Mouse (Mus musculus) embryo, embryonic 10 days (tissue): ENCODE data around the gene Smyd4.

Source experiments
- DNase-seq: peaks from one replicate; pipeline ENCODE4 v3.0.0-alpha.2; 2015; ENCODE audit warnings: low spot score

Smyd4 gene

DNA sequence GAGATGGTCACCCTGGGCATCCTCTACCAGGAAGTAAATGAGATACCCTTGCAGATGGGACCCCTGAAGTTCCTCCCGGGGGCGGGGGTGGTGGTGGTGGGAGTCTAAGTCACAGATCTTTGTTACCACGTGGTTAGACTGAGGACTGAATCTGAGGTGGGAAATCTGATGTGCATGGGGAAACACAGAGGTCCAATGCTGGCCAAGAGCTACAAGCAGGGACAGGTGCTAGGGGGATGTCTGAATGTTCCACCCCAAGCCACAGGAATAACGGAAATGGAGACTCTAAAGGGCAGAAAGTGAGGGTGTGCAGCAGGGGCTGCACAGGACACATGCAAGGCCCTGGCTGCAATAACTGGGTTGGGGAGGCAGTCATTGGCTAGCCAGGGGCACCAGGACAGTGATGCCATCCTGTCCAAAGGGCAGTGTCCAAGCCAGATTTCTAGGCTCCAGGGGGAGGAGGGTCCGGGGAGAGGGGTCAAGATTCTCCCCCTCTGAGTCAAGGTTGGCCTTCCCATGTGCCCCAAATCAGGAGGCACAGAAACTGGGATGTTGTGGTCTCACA, 72.7 kb downstream of the Smyd4 start:
- no peak for DNase-seq

DNA sequence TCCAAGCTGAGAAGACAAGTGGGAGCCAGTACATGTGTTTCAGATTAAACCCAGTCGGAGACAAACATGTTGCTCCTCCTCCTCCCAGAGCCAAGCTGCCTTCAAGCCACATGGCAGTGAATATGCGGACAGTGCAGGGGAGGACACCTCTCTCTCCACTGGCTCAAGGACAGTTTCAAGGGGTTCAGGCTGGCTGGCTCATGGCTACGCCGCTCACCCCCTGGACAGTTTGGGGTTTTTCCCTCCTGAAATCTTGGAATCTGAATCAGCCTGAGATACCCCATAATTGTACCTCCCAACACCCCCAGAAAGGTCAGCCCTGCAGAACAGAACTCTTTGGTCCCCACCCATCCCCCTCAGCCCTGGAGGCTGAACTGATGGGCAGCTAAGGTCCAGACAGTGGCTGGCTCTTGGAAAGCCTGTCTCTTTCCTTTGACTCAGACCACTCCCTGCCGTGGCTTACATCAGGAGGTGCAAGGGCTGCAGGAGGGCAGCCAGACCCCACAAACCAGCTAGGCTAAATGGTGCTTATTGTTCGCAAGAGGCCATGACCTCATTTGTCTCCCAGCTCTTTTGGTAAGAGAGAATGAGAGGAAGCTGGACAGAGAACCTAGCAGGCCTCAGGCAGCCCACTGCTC, 73.3 kb downstream of the Smyd4 start:
- peak; percentile 70 for DNase-seq

DNA sequence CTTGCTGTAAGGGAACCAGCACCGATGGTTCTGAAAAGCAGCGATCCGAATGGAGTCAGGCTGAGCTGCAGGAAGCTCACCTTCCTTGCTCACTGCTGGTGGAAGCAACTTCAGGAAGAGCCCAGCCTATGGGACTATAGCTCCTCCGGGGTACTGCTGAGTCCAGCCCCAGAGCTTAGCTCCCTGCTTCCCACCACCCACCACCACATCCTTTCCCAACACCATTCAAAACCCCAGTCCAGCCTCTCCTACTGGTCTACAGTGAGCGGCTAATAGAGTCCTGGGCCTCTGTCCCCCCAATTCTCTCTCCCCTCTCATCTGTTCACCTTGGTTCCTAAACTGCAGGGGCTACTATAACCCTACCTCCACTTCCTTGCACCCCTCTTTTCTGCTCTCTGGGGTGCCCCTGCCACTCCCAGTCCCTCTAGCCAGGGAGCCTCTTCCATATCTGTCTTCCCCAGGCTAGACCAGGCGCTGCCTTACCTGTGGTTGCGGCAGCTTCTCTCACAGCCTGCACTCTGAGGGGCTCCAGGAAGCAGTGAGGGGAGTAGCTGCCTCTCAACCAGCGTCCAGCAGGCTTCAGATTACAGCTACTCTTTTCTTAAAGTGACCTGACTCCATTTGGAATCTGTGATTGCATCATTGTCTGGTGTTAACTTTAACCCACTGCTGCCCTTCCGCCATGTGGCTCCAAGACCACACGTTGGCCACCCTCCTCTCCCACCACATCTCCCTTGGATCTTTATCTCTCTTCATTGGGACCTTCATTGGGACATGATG, 74.0 kb downstream of the Smyd4 start, which contains the start of gene Serpinf1:
Serpinf1 (minus strand) TSS at position 689 of the 780 bp plus-strand sequence.
- peak; percentile 77 for DNase-seq

DNA sequence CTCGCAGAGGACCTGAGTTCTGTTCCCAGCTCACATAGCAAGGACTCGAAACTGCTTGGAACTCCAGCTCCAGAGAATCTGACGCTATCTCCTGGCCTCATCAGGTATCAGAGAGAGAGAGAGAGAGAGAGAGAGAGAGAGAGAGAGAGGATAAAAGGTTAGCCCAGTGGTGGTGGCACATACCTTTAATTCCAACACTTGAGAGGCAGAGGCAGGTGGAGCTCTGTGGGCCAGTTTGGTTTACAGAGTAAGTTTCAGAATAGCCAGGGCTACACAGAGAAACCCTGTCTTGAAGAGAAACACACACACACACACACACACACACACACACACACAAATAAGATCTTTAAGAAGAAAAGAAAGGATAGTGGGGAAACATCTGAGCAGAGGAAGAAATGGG, 74.9 kb downstream of the Smyd4 start:
- no peak for DNase-seq

DNA sequence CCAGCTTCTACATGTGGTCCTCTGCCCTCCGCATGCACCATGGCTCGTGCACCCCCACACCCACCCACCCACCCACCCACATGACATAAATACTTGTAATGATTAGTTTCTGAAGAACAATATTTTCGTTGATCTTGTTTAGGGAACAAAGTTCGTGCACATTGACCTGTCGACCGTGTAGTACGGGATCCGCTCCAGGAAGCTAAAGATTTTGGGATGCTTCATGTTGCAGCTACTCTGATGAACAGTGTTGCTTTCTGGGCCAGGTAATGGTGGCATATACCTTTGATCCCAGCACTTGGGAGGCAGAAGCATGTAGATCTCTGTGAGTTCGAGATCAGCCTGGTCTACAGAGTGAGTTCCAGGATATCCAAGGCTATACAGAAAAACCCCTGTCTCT, 75.8 kb downstream of the Smyd4 start:
- no peak for DNase-seq

DNA sequence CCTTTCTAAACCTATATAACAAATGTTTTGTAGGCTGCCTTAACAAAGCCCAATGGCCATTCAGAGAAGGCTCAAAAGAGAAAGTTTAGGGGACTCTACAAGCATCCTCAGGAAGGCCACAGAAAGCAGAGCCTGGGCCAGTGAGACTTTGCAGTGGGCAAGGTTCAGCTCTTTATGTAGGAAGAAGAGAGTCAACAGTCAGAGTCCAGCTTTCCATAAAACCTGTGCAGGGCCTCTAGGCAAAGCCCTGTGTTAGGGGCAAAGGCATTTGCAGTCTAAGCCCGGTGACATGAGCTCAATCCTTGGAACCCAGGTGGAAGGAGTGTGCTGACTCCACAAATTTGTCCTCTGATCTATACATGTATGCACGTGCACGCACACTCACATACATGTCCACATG, 76.2 kb downstream of the Smyd4 start:
- no peak for DNase-seq

DNA sequence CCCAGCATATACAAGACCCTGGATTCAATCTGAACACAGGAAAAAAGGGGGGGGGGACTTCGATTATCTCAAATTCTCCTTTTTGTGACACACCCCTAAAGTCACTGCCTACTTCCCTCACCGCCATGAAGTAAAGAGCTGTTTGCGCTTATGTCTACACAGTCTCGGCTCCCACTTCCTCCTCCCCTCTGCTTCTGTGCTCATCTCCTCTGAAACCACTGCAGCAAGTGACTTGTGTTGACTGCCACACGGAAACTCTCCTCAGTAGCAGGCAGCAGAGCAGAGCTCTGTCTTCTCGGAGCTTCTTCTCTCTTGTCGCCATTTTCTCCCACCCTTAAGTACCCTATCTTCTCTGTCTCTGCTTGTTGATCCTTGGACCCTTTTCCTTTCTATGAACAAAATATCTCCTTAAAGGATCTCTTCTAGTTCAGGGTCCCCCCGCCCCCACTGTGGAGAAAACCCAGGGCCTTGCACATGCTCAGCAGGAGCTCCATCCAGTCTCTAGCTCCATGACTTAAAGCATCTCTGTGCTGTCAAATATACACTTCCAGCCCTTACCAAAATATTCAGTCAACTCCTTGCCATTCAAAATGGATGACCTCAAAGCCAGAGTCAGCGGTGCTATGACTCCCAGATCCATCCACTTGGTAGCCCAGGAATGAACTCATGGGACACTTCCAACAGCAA, 80.9 kb downstream of the Smyd4 start:
- no peak for DNase-seq

DNA sequence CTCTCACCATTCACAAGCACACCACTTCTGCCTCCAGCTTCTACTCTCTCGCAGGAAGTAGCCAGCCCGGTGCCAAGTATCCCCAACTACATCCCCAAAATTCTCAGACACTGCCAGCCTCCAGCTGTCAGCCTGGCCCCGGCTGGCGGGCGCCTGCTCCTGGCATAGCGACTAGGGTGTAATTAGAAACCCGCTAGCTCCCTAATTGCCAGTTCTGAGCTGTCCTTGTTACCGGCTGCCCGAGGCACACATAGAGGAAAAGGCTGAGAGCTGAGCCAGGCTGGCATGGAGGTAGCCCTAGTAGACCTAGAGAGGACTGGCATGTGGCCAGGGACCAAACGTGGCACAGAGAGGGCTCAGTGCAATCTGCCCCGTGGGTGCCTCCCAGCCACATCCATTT, 83.1 kb downstream of the Smyd4 start:
- DNase-seq: no peak

DNA sequence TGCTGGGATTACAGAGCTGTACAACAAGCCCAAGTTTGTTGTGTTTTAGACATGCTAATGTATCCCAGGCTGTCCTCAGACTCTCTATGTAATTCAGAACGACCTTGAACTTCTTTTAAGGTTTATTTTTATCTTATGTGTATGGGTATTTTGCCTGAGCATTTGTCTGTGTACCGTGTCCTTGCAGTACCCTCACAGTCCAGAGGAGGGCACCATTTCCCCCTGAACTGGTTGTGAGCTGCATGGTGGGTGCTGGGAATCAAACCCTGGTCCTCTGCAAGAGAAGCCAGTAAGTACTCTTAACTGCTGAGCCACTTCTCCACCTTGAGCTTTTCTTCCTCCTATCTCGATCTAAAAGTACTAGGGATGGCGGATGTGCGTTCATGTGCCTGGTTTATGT, 85.9 kb downstream of the Smyd4 start:
- no peak for DNase-seq

DNA sequence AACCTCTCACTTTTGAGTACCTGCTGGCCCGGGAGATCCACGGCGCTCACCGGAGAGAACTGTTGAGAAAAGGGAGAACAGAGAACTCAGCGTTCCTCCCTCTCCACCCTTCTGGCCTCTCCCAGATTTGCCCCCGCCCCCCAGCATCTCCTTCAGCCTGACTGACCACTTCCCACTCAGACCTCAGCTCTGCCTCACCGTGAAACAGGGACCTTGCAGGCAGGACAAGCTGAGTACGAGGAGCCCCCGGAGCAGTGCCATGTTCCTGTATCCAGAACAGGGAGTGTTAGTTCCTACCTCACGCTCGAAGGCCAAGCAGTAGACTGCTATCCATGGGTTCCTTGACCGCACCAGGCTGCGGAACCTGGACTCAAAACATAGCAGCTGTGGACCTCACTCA, 90.0 kb downstream of the Smyd4 start:
- DNase-seq: no peak

DNA sequence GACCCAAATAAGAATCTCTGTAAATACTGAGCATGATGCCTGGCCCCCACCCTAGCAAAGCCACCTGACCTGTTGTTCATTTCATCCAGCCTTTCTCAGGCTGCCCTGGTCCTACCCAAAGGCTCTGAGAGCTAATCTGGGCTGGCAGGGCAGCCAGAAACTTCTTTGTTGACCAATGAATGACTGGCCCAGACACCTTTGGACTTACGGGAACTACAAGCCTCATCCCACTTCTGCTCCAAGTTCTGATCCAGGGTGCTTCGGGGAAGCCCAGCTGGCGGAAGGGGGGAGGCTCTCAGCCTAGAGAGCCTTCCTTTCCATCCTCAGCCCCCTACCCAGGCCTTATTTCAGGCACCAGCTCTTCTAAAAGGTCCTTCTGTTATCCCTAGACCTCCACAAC, 90.6 kb downstream of the Smyd4 start:
- DNase-seq: no peak

DNA sequence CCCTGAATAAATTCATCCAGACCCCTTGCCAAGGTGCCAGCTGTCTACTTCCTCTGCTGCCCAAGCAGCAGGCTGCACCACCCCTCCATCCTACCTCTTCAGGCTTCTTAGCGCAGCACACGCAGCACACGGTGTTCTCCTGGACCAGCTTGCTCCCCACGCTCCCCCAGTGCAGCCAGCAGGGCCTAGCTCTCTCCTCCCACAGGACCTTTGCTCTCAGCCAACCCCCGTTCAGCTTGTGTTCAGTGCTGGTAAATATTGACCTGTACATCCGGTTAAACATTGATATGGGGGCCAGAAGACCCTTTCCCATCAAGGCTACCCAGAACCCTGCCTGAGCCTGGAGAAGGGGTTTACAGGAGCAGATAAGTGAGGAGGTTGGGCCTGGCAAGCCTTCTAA, 91.1 kb downstream of the Smyd4 start, which contains the start of gene Serpinf2:
Serpinf2 (minus strand) TSS at position 229 of the 400 bp plus-strand sequence.
- no peak for DNase-seq

DNA sequence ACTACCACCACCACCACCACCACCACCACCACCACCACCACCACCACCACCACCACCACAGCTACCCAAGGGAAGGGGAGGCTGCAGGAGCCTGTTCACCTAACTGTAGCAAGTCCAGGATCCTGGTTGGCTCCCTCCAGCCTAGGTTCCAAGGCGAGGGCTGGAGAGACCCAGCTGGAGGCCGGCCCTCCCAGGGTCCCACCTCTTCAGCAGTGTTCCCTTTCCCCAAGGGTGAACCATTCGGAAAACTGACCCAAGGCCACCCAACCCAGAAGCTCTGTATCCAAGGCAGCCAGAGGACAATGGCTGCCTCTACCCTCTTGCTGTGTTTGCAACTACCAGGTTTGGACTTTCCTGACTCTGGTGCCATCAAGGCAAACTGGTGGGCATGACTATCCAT, 91.7 kb downstream of the Smyd4 start:
- DNase-seq: no peak

DNA sequence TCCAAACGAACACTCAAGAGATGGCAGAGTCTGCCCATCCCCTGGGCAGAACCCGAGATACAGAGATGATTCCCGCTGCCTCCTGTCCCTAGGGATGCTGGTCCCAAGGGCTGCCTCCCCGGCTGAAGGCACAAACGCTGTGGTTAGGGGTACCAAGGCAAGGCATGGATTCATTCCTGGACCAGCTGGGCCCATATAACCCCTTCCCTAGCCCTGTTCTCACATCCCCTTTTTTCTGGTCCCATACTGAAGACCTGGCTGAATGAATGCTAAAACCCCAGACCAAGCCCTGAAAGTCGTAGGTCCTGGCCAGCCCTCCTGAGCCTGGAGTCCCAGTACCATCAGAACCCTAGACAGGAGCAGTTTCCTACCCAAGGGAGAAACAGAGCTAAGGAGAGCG, 92.8 kb downstream of the Smyd4 start:
- no peak for DNase-seq

DNA sequence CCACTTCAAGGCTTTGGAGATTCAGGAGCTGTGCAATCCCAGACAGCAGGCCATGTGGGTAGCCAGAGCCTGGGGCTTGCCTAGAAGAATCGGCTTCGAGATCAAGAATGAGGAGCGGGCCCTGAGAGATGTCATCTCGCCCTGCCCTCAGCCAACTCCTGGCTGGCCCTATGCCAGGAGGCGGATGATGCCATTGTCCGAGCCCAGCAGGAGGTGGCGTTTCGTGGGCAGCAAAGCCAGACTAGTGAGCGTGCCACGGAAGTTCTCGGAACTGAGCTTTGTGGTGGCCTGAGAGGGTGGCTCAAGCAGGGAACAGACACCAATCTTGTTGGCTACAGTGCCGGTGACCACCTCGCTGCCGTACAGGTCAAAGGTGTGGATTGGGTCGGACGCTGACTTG, 93.4 kb downstream of the Smyd4 start:
- no peak for DNase-seq

DNA sequence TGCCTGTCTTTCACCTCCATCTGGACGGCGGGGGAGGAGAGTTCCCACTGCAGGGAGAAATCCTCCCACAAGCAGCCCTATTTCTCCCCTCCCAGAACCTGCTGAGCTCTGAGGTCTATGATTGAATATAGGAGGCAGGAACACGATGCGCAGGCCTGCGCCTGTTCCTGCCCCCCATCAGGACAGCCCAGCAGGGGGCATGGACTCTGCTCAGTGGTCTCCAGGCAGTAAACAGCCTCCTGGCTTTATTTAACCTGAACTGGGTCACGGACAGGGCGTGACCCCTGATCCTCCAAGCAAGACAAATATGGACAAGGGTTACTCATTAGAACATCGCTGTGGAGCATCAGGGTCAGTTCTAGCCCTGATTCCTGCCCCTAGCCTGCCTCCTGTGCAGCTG, 95.5 kb downstream of the Smyd4 start:
- peak; percentile 55 for DNase-seq

DNA sequence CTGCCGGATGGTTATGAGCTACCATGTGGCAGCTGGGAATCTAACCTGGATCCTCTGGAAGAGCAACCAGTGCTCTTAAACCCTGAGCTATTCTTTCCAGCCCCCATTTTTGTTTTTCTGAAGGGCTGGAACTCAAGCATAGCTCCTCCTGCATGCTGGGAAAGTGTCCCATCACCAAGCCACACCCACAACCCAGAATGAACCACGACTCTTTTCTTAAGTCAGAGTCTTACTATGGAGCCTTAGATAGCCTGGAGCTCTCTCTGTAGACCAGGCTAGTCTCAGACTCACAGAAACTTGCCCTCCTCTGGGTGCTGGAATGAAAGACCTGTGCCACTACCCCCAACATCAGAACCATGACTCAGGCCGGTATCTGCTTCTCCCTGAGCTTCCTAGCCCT, 100.3 kb downstream of the Smyd4 start:
- DNase-seq: no peak

DNA sequence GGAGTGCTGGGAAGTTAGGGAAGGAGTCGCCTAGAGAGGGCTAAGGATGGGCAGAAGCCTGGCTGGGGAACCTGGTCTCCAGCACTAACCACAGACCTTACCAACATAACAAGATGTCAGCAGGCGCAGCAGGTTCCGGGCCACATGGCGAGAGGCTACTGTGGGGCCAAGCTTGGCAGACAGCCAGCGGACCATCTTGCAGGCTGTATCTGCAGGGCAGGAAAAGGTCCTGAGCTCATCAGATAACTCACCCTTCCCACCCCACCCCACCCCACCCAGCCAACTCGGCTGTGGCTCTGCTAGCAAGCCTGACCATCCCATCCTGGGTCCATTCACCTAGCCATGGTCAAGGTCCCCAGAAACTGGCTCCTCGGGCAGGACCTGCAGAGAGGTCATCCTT, 101.5 kb downstream of the Smyd4 start:
- DNase-seq: no peak

DNA sequence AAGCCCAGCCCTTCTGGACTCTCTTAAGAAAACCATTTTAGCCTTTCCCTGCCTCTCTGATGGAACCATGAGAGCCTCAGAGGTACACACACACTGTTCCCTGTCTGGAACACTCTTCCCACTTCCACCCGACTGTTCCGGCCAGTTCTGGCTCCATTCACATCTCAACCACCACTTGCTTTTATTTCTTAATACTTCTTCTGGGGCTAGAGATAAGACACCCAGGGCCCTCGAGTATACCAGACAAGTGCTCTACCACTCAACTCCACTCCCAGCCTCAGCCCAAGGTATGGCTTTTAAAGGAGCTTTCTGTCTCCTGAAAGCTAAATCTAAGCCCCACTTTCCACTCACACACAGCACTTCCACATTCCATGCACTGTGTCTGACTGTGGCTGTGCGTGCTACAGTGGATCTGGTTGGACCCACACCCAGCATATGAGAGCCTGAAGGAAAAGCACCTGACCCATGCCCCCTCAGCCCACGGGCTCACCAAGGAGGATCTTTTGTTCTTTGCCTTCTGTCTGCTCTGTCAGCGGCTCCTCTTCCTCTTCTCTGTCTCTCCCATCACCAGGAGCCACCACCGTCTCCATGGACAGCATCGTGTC, 102.2 kb downstream of the Smyd4 start:
- no peak for DNase-seq

DNA sequence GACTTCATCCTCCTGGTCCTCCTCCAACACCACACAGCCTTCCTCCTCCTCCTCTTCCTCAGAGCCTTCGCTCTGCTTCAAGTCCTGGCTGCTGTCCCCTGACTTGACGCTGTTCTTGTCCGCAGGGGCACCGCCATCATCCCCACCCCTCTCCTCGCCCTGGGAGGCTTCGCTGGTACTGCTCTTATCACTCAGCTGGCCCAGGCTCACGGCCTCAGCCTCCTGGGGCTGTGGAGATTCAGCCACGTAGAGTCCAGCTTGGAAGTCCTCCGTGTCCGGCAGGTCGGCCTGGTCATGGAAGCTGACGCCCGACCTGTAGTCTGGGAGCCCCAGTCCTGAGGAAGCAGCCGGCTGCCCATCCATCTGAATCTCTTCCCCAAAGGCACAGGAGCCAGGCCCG, 102.7 kb downstream of the Smyd4 start:
- no peak for DNase-seq

DNA sequence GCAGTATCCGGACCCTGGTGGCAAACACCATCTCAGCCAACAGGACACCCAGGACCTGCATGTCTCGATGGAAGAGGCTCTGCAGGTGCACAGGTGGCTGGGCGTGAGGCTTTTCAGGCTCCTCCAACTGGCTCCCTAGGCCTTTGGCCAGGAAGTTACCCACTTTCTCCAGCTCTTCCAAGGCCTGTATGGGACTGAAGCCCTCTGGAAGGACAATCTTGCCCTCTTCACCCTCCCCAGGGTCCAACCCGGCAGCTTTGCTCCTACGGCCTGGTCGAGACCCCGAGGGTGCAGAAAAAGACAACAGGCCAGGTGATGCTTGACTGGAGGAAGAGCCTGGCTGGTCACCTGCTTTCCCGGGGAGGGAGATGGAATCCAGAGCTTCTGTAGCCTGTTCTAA, 103.8 kb downstream of the Smyd4 start:
- DNase-seq: no peak

DNA sequence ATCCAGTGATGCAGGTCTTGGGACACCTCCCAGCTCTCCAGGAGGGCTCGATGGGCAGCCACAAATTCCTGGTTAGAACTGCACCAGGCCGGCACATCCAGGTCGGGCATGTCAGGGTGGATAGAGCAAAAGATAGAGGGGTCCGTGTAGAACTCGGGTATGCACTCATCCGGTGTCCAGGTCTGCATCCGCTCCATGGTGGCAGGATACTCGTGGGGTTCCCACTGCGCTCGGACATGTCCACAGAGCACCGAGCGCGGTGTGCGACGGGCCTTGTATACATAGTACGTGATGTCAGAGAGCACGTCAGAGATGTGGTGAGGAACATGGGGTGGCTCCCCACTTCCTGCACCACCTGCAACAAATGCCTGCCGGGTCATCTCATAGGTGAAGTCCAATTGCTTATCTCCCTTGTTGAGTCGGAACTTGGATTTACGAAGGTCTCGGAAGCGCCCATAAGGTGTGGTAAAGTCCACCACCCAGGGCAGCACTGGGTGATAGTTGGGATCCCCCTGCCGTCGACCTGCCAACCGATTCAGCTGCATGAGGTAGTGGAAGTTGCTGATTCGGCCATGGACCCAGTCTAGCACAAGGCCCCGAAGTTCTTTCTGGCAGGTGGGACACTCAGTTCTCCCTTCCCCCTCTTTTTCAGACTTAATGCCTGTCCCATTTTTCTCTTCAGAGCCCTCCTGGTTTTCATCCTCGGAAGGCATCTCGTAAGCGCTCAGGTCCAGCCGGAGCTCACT, 104.8 kb downstream of the Smyd4 start:
- no peak for DNase-seq
